Mouse (Mus musculus): ENCODE data around the gene Asic4. TPM values are rescaled to one million over a fixed set of nuclear protein-coding genes. Genes with fewer than 3 reads are reported as not detected.

Asic4 gene
- polyA plus RNA-seq, 2 experiments, result 0.03 TPM; not detected in 1

- 7% methylated on average over 35 of the region's 35 CpGs for WGBS (ENCODE audit: insufficient replicate concordance)
- TF ChIP-seq CTCF (IDR thresholded peaks at IDR 0.05; ENCODE audit: low read depth), result peak; percentile 91
- no peak for TF ChIP-seq EP300 (IDR thresholded peaks at IDR 0.05; ENCODE audit: low read depth)
- ATAC-seq (ENCODE audit: insufficient read depth) (no peak), DNase-seq (ENCODE audit: low read depth in 3 of 3, low spot score in 3 of 3) (peak; percentile 47 to 54 (median 50))
- Histone ChIP-seq H3K9ac (replicated peaks) (no peak overlapping the region), H3K4me2 (ENCODE audit: low read depth) (peak overlapping the region; percentile 90), H3K27ac (no peak overlapping the region), H3K36me3 (replicated peaks; ENCODE audit: control insufficient read depth, insufficient read depth, low read depth) (no peaks in the 10 kb centered on the region), H3K4me1 (replicated peaks; ENCODE audit: control insufficient read depth in 2 of 2, insufficient read depth in 2 of 2, low read length in 1 of 2) (peaks cover 7 to 9% of the 10 kb centered on the region in 2 experiments), H3K27me3 (ENCODE audit: control insufficient read depth, insufficient read depth, low read length) (peaks cover 42% of the 10 kb centered on the region), H3K9me3 (ENCODE audit: control insufficient read depth, low read length) (no peaks in the 10 kb centered on the region), H3K4me3 (ENCODE audit: insufficient read depth in 1 of 2, low read depth in 2 of 2, low read length in 2 of 2) (peak overlapping the region; percentile 1 to 10; a peak in 1 of 4 replicates)
Observed at GRCm38 (mm10) chr1:75477264-75477965, 27.2 kb downstream of the Asic4 start.

GRCm38 (mm10) chr1:75477966-75478290, 27.7 kb downstream of the Asic4 start:
- H3K4me1 ChIP-seq (replicated peaks; ENCODE audit: control insufficient read depth in 2 of 2, insufficient read depth in 2 of 2, low read length in 1 of 2), result peaks cover 7 to 9% of the 10 kb centered on the region in 2 experiments
- no peak overlapping the region for H3K27ac ChIP-seq
- ATAC-seq (ENCODE audit: insufficient read depth) (no peak), DNase-seq (ENCODE audit: low read depth in 3 of 3, low spot score in 3 of 3) (no peak)
- no peaks in the 10 kb centered on the region for H3K36me3 ChIP-seq (replicated peaks; ENCODE audit: control insufficient read depth, insufficient read depth, low read depth)
- WGBS (ENCODE audit: insufficient replicate concordance), result 37% methylated on average over 3 of the region's 3 CpGs
- peaks cover 48% of the 10 kb centered on the region for H3K27me3 ChIP-seq (ENCODE audit: control insufficient read depth, insufficient read depth, low read length)
- TF ChIP-seq CTCF (IDR thresholded peaks at IDR 0.05; ENCODE audit: low read depth), result no peak
- no peak for TF ChIP-seq EP300 (IDR thresholded peaks at IDR 0.05; ENCODE audit: low read depth)
- no peak overlapping the region; a peak in 1 of 4 replicates for H3K4me3 ChIP-seq (ENCODE audit: insufficient read depth in 1 of 2, low read depth in 2 of 2, low read length in 2 of 2)
- no peak overlapping the region for H3K9ac ChIP-seq (replicated peaks)
- H3K9me3 ChIP-seq (ENCODE audit: control insufficient read depth, low read length), result no peaks in the 10 kb centered on the region
- H3K4me2 ChIP-seq (ENCODE audit: low read depth), result peak overlapping the region; percentile 90

GRCm38 (mm10) chr1:75478497-75478896, 28.3 kb downstream of the Asic4 start:
- ATAC-seq (ENCODE audit: insufficient read depth), result peak; percentile 4; the same call in 1 of the 2 replicates
- Histone ChIP-seq H3K9ac (replicated peaks) (peak overlapping the region; percentile 54), H3K27ac (no peak overlapping the region), H3K9me3 (ENCODE audit: control insufficient read depth, low read length) (no peaks in the 10 kb centered on the region), H3K36me3 (replicated peaks; ENCODE audit: control insufficient read depth, insufficient read depth, low read depth) (no peaks in the 10 kb centered on the region), H3K4me1 (replicated peaks; ENCODE audit: control insufficient read depth in 2 of 2, insufficient read depth in 2 of 2, low read length in 1 of 2) (peaks cover 7 to 9% of the 10 kb centered on the region in 2 experiments), H3K27me3 (ENCODE audit: control insufficient read depth, insufficient read depth, low read length) (peaks cover 49% of the 10 kb centered on the region), H3K4me2 (ENCODE audit: low read depth) (peak overlapping the region; percentile 90), H3K4me3 (ENCODE audit: insufficient read depth in 1 of 2, low read depth in 2 of 2, low read length in 2 of 2) (peak overlapping the region; percentile 63 to 64)
- under 1% methylated on average over 23 of the region's 25 CpGs for WGBS (ENCODE audit: insufficient replicate concordance)
- TF ChIP-seq CTCF (IDR thresholded peaks at IDR 0.05; ENCODE audit: low read depth), result no peak
- no peak for TF ChIP-seq EP300 (IDR thresholded peaks at IDR 0.05; ENCODE audit: low read depth)
- DNase-seq (ENCODE audit: low read depth in 3 of 3, low spot score in 3 of 3), result no peak

- H3K4me2 ChIP-seq (ENCODE audit: low read depth), result peak within 1 kb of the TSS; percentile 90
- DNase-seq (ENCODE audit: low read depth in 3 of 3, low spot score in 3 of 3), result peak; percentile 73 to 79 (median 76)
- WGBS (ENCODE audit: insufficient replicate concordance), result under 1% methylated on average over 72 of the region's 76 CpGs
- H3K27me3 ChIP-seq (ENCODE audit: control insufficient read depth, insufficient read depth, low read length), result peaks cover 52% of the 10 kb centered on the region
- H3K9me3 ChIP-seq (ENCODE audit: control insufficient read depth, low read length), result no peaks in the 10 kb centered on the region
- peaks cover 7 to 9% of the 10 kb centered on the region in 2 experiments for H3K4me1 ChIP-seq (replicated peaks; ENCODE audit: control insufficient read depth in 2 of 2, insufficient read depth in 2 of 2, low read length in 1 of 2)
- TF ChIP-seq CTCF (IDR thresholded peaks at IDR 0.05; ENCODE audit: low read depth) (no peak), EP300 (IDR thresholded peaks at IDR 0.05; ENCODE audit: low read depth) (no peak)
- H3K36me3 ChIP-seq (replicated peaks; ENCODE audit: control insufficient read depth, insufficient read depth, low read depth), result no peaks in the 10 kb centered on the region
- peak; percentile 88 for ATAC-seq (ENCODE audit: insufficient read depth)
- peak within 1 kb of the TSS; percentile 63 to 64 for H3K4me3 ChIP-seq (ENCODE audit: insufficient read depth in 1 of 2, low read depth in 2 of 2, low read length in 2 of 2)
- H3K27ac ChIP-seq, result no peak within 1 kb of the TSS
- H3K9ac ChIP-seq (replicated peaks), result peak within 1 kb of the TSS; percentile 54
Observed at GRCm38 (mm10) chr1:75478916-75479634, 28.8 kb downstream of the Asic4 start, which contains the start of the genes Chpf and Tmem198. Chpf (minus strand) TSS chr1:75479307. Tmem198 (plus strand) TSS chr1:75479532.

- no peak for ATAC-seq (ENCODE audit: insufficient read depth)
Observed at GRCm38 (mm10) chr1:75479635-75479989, 29.4 kb downstream of the Asic4 start.

More at GRCm38 (mm10) chr1:75479635-75479989, 29.4 kb downstream of the Asic4 start:
- no peak for DNase-seq (ENCODE audit: low read depth in 3 of 3, low spot score in 3 of 3)
- peak overlapping the region; percentile 22 to 63; a peak in 3 of 4 replicates for H3K4me3 ChIP-seq (ENCODE audit: insufficient read depth in 1 of 2, low read depth in 2 of 2, low read length in 2 of 2)
- peaks cover 7 to 9% of the 10 kb centered on the region in 2 experiments for H3K4me1 ChIP-seq (replicated peaks; ENCODE audit: control insufficient read depth in 2 of 2, insufficient read depth in 2 of 2, low read length in 1 of 2)
- H3K4me2 ChIP-seq (ENCODE audit: low read depth), result peak overlapping the region; percentile 90
- H3K27ac ChIP-seq, result no peak overlapping the region
- 2% methylated on average over 24 of the region's 24 CpGs for WGBS (ENCODE audit: insufficient replicate concordance)
- no peaks in the 10 kb centered on the region for H3K9me3 ChIP-seq (ENCODE audit: control insufficient read depth, low read length)
- peaks cover 54% of the 10 kb centered on the region for H3K27me3 ChIP-seq (ENCODE audit: control insufficient read depth, insufficient read depth, low read length)
- no peaks in the 10 kb centered on the region for H3K36me3 ChIP-seq (replicated peaks; ENCODE audit: control insufficient read depth, insufficient read depth, low read depth)
- no peak for TF ChIP-seq EP300 (IDR thresholded peaks at IDR 0.05; ENCODE audit: low read depth)
- no peak for TF ChIP-seq CTCF (IDR thresholded peaks at IDR 0.05; ENCODE audit: low read depth)
- no peak overlapping the region for H3K9ac ChIP-seq (replicated peaks)

Data from liver, embryonic 14.5 days (tissue).